Mouse (Mus musculus) spleen, postnatal 10 days (tissue): ENCODE data around the gene Tdgf1.

ENCODE experiments used
- DNase-seq, 2 experiments: peaks; one replicate each; pipeline ENCODE4 v3.0.0; 2021 to 2022; ENCODE audit warnings: low spot score in 2 of 2

The Tdgf1 gene

DNA sequence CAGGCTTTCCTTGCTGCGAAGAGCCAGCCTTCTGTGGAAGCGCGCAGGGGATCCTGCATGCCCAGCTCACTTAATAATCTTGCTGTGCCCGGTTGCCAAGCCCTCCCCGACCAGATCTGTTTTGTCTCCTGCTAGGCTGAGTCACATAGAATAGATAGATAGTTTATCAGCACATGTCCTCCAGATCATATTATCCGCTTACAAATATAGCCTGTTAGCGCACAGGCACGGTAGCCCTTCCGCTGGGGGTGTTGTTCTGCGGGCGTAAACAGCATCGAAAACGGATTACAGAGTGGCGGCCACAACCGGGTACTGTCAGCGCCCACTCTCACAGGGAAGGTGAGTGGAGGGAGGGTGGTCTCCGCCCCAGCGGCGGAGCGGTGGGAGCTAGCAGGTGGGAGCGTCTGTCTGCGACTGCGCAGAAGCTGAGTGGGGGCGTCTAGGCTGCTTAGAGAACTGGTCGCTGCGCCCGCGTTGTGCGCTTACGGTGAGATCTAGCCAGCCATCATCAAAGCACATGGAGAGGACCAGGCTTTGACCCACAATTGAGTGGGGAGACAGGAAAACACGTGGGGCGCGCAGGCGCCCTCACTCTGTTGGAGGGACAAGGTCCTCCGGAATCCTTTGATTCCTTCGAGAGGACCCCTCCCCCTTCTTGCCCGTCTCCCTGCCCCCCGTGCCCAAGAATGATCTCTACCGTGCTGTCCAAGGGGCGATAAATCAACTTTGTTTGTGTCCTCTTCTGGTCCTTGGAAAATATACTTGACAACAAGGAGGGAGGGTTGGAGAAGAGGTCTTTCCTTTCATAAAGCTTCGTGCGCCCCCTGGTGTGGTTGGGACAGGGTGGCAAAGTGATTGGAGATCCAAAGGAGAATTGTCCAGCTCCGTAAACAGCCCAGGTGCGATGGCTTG, 7.8 kb upstream of the Tdgf1 start:
- DNase-seq = peak; percentile 14 to 60

DNA sequence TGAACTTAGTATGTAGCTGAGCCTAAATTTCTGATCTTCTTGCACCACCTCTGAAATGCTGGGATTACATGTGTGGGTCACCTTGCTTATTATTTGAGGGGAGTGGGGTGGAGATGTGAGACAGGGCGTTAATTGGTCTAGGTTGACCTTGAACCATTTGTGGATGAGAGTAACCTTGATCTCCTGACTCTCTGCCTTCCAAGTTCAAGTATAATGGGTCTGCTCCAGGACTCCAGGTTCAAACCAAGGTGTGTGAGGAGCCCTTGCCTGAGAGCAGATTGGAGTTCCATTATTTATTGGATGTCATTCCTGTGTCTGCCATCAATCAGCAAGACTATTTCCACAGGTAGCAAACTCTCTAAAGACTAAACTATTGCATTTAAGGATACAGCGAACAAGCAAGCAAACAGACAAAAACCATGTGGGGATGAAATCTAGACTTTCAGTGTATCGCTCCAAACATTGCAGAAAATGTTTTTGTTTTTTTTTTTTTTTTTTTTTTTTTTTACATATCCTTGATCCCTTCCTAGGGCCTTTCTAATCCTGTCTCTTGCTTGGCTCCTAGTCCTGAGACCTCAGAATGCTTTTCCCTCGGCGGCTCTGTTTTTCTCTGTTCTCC, 7.1 kb upstream of the Tdgf1 start:
- DNase-seq = no peak

DNA sequence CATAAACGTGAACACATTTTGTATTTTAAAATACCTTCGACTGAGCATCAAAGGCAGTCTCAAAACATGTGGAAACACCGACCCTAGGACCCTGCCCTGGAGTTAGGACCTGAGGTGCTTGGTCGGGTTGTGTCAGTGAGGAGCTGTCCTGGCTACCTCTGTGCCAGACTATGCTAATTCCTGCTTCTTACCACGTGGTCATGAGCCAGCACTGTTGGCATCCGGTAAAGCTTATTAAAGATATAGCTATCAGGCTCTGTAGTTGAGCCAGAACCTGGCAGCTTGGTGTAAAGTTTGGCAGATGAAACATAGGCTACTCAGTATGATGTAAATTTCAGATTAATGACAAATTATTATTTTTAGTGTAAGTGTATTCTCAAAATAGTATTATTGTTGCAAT, 6.4 kb upstream of the Tdgf1 start:
- DNase-seq = no peak

DNA sequence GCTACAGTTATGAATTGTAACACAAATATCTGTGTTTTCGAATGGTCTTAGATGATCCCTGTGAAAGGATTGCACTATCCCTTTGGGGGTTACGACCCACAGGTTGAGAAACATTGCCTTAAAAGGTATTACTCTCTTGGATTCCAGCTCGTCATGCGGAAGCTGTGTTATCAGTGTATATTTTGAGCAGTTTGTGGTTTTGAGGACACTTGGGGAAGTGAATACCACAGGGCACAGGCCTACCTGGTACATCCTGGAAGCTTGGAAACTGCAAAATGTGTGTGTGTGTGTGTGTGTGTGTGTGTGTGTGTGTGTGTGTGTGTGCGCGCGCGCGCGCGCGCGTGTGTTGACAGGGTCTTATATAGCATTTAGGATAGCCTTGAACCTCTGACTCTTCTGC, 5.9 kb upstream of the Tdgf1 start:
- no peak for DNase-seq

DNA sequence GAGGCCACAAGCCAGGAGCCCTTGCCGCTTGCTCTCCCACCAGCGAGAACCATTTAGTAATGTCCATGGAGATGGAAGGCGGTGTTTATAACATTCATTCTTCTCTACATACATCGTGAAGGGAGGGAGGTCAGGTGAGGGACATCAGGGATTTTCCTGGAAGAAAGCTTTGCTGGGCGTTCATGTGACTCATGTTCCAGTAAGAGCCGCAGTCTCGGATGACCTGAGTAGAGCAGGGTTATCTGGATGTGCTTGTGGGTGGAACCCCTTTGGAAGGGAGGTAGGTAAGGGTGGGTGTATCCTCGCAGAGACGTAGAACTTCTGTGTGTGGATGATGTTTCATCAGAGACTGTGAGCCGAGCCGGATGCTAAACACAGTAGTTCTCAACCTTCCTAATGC, 5.4 kb upstream of the Tdgf1 start, which contains the start of gene Lrrc2:
Gene Lrrc2 (plus strand): TSS at position 149 of the 400 bp plus-strand sequence.
- DNase-seq = no peak

DNA sequence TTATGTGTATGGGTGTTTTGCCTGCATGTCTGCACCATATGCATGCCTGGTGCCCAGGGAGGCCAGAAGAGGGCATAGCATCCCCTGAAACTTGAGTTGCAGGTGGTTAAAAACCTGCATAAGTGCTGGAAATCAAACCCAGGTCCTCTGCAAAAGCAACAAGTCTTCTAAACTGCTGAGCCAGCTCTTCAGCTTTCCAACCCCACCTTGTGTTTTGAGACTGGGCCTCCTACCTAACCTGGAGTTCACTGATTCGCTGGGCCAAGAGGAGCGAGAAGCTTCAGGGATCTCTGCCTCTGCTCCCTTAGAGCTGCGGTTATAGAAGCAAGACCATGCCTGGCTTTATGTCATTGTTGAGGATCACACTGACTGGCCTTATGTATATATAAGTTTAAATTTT, 4.2 kb upstream of the Tdgf1 start:
- DNase-seq = no peak

DNA sequence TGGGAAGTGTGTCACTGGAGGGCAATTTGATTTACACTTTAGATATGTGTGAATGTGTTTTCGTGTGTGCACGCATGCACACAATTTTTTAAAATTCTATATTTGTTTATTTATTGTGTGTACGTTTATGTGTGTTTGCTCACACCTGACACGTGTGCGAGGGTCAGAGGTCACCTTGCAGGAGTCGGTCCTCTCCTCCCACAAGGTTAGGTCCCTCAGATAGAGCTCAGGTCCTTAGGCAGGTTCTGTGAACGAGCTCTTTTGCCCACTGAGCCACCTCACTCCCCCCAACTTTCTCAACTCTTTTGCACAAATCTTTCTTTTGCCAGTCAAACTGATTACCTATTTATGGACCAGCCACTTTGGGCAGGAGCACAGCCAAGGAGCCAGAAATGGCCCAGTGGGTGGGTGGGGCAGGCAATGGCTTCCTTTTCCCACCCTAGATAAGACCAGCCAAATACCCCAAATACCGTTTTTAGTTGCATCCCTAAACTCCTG, 2.9 kb upstream of the Tdgf1 start:
- no peak for DNase-seq

DNA sequence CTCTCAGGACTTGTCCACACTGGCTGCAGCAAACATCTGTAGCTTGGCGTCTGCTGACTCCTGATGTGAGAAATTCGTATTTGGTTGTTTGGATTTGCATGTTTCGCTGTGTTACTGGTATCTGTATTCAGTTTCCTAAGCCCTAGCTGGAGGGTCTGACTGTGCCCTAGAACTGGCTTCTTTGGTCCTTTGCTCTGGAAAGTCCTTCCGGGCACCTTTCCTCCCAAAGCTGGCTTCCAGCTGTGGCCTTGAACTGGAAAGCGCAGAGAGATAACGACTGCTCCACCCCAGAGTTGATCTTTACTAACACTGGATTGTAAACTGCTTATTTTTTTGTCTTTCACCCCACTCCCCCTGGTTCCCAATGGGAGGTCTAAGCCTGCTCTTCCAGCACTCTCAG, 1.9 kb upstream of the Tdgf1 start:
- no peak for DNase-seq

DNA sequence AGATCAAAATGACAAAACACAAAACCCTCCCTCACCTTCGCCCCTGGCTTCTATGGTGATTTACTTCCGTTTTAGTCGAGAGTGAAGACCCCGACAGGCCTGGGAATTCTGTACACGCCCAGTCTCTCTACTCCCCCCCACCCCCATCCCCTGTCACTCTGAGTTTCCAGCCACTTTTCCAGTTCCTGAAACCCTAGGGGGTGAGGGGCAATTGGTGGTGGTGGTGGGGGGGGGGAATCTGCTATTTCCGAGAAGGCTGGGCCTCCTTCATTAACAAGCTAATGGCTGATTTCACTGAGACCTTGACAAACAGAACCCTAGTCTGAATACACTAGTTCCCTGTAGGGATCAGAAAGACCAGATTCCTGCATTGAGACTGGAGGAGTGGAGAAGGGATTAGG, 1.3 kb upstream of the Tdgf1 start:
- no peak for DNase-seq

DNA sequence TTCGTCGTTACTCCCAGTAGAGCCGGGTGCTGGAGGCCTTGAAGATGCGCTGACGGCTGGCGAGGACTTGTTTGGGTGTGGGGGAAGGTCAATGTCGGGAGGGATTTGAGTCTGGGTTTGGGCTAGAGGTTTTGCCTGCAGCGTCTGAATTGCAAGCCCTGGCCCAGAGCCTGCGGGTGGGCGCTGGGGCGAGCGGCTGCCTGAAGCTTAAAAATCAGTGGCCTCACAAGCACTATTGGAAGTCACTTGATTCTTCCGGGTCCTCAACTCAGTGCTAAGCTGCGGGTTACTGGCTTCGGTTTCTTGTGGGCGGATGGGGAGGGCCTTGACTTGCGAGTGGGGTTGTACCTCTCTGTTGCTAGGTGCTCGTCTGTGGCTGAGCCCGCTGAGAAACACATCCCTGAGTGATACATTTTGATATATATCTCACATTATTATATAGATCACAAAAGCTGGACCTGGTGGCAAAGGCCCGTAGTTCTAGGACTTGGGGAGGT, 638 bp upstream of the Tdgf1 start:
- DNase-seq = peak in 1 of 2 experiments; percentile 28

DNA sequence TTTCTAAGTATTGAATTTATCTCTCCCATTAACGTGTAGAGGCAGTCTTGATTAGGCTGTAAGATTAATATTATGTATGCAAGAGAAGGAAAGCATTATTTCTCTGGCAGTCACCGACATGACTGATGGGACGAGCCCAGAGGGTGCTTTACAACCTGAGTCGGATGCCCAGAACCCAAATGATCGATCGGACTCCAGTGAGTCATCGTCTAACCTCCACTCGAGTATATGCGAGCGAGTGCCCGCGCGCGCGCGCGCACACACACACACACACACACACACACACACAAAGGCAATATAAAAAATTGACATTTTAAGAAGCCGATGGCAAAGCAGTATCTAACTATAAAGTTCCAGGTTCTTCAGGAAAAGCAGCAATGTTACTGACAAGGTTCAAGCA, 615 bp downstream of the Tdgf1 start:
- no peak for DNase-seq

DNA sequence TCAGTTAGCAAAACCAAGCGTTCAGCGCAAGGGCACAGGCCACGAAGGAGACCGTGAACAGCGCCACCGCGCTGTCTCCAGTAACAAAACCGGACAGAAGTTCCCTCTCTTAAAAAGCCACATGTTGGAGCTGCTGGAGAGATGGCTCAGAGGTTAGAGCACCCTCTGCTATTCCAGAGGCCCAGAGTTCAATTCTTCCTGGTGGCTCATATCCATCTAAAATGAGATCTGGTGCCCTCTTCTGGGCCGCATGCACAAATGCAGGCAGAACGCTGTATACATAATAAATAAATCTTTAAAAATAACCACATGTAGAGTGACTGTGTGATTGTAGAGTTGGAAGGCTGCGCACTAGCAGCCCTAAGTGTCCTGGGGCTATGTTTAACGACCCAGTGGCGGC, 1.7 kb downstream of the Tdgf1 start:
- no peak for DNase-seq

DNA sequence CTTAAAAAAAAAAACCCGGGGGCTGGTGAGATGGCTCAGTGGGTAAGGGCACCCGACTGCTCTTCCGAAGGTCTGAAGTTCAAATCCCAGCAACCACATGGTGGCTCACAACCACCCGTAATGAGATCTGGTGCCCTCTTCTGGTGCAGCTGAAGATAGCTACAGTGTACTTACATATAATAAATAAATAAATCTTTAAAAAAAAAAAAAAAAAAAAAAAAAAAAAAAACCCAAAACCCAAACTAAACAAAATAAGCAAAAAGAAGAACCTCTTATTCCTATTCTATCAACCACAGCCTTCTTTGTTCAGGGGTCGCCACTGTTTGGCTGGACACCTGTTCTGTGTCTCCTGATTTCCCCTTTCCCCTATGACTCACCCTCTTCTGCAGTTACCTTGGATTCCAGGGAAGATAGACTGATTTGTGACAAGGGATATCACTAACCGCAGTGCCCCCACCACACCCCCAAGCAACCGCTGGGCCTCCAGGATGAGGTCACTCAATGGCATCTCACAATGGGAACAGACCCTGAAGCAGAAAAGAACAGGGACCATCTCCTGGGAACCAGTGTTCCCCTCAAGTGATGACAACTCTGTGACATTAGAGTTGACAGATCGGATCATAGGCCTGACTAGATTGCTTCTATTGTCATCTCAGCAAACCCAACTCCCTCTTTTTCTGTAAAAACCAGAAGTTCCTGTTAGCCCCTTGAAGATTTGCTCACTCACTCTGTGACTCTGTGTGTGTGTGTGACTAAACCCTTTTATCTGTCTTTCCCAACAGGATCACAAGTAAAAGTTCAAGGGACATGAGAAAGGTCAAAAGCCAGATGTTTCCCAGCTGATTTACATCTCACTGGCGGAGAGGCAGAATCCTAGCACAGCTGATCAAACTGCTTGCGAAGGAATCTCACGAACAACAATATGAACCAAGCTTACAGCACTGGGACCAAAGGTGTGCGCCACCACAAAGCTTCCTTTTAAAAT, 8.2 kb downstream of the Tdgf1 start:
- DNase-seq = no peak

DNA sequence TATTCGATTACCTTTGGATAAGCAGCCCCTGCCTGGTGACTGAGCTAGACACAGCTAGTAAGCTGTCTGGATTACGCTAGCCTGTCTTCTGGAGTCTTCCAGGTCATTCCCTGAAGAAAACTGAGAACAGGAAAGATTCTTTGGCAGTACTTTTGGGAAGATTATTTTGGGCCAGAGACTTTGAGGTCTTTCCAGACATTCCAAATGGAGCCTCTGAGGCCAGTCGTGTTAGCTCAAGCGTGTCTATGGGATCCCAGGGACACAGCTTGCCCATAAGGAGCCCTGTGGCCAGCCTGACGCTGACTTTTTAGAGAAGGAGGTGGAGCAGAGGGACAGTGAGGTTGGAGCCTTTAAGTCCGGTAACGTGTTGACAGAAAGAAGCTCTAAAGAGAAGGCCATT, 10.0 kb downstream of the Tdgf1 start:
- no peak for DNase-seq

DNA sequence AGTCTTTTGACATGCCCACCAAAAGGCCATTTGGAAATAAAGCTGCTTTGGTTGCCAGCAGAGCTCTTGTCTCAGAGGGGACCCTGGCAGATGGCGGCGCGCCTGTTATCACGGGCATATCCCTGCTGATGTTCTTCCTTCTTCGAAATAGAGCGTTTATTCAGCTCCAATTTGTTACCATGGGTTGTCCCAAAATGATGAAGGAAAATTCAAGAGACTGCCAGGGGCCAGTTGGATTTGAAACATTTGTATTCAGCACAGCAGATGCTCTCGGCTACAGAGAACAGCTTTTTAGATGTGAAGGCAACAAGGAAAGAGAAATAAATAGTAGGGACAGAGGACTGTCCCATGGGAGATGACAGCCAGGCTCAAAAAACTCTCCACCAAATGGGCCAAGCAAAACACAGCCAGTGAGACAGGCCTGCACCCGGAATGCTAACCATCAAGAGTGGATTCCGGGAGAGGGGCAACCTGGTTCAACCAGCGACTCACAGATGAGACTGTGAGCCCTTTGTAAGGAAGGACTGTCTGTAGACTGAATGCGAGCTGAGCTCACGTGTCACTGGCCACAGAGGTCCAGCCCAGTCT, 12.0 kb downstream of the Tdgf1 start:
- DNase-seq = no peak

DNA sequence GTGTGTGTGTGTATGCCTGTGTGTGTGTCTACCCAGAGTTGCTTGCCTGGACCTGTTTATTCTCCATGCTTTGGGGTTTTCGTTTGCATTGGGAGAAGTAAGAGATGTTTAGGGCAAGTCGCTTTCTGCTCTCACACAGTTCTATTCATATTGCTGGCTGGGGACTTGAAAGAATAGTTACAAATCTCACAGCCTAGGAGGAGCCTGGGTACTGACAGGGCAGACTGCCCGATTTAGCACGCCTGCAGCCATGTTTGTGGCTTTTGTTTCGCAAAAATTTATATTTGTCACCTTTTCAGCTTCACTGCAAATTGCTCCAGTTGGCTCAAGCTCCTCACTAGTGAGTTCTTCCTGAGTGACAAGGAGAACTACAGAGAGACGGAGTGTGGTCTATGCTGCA, 14.4 kb downstream of the Tdgf1 start:
- DNase-seq = no peak

DNA sequence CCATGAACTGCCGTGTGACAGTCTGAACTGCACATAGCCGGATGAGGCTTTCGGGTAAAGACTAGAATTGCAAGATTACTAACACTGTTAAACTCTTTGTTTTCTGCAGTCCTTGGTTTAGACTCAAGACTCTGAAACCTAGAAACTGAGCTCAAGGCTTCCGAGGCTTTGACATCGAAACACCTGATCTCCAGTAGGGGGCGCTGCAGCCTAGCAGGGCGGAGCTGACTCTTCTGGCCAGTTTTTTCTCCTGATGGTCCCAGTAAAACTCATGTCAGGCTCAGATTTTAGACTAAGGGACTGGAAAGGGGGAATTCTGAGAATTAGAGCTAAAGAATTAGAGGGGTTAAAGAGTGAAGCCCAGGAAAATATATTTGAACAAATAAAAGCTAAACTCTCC, 23.2 kb downstream of the Tdgf1 start:
- DNase-seq = peak; percentile 33 to 78

DNA sequence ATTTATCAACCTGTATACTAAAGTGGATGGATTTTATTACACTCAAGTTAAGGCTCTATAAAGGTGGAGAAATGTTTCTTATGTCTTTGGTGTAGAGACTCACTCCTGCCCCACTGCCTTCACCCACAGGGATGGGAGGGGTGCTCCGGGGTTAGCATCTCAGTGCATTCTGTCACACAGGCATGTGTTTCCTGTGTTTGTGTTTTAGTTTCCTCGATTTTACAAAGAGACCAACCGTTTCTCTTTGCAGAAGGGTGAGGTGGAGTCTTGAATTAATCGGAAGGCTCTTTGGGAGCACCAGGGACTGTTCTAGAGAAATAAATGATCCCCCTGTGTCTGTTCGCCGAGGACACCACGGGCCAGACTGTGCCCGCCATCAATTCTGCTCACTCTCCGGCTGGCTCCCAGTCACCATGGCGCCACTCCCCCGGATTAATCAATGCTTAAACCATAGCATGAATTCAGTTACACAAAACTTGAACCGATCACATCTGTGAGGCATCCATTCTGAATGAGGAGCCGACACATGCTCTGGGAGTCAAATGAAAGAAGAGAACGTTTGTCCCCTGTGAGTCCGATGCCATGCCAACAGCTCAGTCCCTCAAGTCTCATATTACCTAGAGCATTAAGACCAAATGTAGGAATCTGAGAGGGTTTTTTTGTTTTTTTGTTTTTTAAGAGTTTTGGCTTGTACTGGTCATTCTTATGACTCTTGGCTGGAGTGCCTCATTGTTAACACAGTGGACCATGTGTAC, 25.1 kb downstream of the Tdgf1 start:
- DNase-seq = no peak

DNA sequence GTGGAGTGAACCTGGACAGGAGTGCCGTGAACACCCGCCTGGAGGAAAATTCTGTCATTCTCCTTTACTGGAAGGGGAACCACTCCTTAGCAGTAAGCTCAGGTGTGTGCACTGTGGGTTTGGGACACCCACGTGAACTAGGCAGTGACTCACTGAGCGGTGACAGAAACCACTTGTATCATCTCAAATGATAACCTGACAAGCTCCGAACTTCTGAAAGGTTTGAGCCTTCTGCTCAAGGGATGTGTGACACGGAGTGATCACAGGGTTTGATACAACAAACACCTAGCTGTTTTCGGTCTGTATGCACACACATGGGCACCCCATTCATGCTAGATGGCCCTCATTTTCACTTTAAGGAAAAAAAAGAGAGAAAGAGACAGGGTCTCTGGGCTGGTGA, 29.2 kb downstream of the Tdgf1 start, which contains the start of gene Fam240a:
Gene Fam240a (minus strand): TSS at position 76 of the 400 bp plus-strand sequence.
- no peak for DNase-seq

DNA sequence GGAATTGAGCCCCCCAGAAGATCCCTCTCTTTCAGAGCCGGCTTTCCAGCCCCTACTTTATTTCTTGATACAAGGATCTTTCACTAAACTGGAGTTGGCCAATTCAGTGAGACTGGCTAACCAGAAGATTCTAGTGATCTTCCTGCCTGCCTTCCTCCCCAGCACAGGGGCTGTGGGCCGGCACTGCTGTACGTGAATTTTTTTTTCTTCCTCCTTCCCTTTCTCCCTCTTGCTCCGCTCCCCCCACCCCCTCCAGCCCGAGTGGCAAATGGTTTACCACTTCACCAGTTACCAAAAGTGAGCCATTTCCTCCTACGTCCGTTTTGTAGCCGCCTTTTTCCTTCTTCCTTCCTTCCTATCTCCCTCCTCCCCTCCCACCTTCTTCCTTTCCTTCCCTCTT, 30.5 kb downstream of the Tdgf1 start:
- no peak for DNase-seq
